Mouse (Mus musculus): Measurements from ENCODE around the gene Pomc.
A peak's percentile ranks its signal among the peaks of the same experiment; 100 is the strongest.
"Not testable (repeated sequence)": the region's sequence is repeated elsewhere in the genome, so short reads cannot be mapped to it uniquely, and the experiment has no call there.

Pomc gene

DNA sequence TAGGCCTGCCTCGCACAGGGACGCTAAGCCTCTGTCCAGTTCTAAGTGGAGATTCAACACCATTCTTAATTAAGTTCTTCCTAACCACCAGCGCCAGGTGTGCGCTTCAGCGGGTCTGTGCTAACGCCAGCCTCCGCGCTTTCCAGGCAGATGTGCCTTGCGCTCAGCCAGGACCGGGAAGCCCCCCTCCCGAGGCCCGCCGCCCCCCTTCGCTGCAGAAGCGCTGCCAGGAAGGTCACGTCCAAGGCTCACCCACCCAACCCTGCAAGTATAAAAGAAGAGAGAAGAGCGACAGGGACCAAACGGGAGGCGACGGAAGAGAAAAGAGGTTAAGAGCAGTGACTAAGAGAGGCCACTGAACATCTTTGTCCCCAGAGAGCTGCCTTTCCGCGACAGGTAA lies at the start of gene Pomc:
Pomc (plus strand) TSS at position 301 of the 400 bp plus-strand sequence.
- DNase-seq: no peak

GRCm38 (mm10) chr12:3905436-3905835 lies 49.3 kb upstream of the Pomc start:
- no peak for DNase-seq

DNA sequence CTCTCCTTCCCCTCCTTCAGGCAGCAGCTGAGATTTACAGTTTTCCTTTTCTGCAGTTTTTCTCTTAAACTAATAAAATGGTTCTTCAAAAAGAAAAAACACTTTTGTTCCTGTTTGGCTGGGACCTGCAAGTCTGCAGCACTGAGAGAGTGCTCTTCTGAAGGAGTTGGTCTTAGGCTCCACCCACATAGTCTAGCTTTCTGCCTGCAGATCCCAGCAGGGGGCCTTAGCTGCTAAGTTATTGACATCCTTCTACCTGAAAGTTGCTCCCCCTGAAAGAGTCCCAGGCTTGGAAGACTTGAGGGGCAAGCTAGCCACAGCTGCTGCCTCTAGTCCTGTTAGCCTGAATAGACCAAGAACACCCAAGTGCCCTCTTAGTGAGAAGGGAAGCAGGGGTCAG lies 48.4 kb upstream of the Pomc start:
- DNase-seq: no peak

DNA sequence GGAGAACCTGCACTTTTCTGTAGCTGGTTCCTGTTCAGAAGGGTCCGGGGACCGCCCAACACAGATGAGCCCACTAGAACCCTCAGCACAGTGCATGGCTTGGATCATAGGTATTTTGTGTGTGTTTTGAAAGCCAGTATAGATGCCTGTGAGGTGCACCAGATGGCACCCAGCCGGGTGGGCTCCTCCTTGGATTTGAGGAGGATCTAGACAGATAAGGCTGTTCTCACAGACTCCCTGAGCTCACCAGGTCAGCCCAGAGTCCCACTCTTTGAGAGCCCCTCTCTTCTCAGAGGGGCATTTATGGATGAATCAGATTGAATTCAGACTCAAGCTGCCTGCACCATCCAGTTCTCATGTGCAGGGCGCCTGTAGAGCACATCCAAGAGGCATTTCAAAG lies 47.7 kb upstream of the Pomc start:
- no peak for DNase-seq

- no peak for DNase-seq
Observed at GRCm38 (mm10) chr12:3907418-3907817, 47.3 kb upstream of the Pomc start.

DNA sequence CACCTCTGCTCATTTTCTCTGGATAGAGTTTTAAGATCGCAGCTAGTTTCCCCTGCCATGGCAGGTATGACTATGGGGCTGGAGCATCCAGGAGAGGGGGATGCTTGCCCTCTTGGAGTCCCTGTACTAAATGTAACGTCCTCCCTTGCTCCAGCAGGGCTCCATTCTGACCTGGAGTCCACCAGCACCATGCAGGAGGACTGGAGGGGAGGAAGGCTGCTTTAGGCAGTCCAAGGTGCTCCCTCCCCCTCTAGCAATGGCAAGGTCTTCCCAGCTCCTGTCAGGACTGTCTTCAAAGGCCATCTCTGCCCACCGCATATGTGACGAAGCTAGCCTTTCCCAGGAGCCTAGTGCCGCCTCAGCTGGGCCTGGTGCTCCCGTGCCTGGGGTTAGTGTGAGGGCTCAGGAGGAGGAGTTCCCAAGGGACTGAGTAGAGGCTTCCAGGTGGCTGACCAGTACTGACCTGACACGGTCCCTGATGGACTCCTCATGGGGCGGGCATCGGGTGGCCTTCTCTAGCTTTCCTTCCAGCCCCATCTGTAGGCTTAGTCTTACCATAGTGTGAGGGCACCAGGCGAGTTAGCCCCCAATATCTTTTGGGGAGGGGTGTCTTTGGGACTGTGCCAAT lies 44.2 kb upstream of the Pomc start:
- no peak for DNase-seq

DNA sequence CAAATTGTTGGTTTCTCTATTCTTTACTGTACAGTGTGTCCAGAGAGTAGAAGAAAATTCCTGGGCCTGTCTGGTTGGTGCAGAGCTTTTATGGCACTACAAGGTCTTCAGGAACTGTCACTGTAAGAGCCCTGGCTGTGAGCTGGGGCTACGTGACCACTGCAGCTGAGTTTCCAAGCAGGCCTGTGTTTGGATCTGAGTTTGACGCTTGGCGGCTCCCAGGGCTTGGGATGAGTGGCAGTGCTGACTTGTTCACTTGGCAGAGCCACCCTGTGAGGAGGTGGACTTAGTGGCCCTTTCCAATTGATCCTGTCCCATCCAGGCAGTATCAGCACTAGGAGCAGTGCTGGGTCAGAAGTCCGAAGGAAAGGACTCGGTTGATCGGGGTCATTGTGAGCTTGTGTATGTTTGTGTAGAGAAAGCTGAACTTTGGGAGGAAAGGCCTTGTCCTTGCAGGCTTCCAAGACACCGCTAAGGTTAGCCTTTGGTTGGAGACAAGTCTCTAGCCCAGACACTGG lies 42.9 kb upstream of the Pomc start:
- no peak for DNase-seq

GRCm38 (mm10) chr12:3915852-3916251 lies 38.9 kb upstream of the Pomc start:
- no peak for DNase-seq

DNA sequence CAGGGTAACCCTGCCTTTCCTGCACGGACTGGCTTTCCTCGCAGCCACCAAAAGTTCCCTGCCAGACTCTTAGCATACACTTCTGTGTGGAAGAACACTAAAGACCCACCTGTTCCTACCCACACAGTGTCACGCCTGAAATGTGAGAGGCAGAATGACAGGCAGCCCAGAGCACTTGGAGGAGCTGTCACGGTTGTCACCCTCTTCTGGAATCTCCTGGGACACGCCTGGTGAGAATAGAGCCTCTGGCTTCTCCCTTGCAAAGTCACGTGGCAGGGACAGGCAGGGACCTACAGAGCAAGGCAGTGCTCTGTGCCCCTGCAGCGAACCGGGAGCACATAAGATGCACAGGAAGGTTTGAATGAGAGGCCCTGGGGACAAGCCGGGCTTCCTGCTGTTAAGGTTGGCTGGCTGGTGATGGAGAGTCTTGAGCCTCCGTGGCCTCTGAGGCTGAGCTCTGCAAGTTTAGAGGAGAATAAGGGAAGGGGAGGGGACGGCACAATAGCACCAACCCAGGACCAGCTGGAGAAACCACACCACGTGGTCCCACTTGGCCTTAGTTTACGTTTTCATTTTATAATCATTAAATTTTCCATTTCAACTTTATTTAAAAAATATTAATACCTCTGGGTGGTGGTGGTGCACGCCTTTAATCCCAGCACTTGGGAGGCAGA lies 36.9 kb upstream of the Pomc start:
- no peak for DNase-seq

GRCm38 (mm10) chr12:3918577-3918976 lies 36.2 kb upstream of the Pomc start:
- DNase-seq: no peak

- DNase-seq: no peak
Observed at GRCm38 (mm10) chr12:3919423-3919822, 35.3 kb upstream of the Pomc start.

DNA sequence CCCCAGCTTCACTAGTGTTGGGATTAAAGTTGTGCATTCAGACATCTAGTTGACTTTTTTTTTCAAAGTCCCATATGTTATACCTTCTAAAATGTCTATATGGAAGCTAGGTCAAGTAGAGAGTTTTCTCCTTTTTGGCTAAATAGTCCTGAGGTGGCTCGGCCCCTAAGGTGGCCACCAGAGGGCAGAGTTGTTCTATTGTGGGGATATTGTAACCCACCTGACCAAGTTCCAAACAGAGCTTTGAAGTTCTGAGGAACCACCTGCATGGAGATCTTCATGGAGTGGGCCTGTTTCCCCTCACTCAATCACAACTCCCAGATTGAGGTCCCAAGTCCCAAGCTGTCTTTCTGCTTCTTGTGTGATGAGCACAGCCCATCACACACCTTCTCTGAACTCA lies 28.6 kb upstream of the Pomc start:
- DNase-seq: peak; percentile 74

DNA sequence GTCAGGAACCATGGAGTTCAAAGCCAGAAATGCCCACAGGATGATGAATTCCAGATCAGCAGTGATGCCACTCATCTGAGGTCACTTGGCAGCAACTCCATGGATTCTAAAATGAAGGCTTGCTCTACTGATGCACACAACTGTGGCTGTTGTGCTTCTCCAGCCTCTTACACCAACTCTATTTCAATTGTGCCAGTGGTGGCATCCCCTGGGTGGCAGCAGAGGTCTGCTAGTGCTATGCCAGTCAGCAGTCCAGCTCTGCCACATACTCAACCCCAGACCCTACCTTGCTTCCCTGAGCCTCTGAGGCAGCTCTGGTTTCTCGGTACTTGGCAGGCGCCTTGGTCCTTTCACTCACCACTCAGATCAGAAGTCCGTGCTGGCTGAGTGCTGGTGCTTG lies 25.9 kb upstream of the Pomc start:
- DNase-seq: no peak

GRCm38 (mm10) chr12:3930090-3930865 lies 24.5 kb upstream of the Pomc start:
- DNase-seq: not testable (repeated sequence)

- DNase-seq: no peak
Observed at GRCm38 (mm10) chr12:3942026-3942425, 12.7 kb upstream of the Pomc start.

DNA sequence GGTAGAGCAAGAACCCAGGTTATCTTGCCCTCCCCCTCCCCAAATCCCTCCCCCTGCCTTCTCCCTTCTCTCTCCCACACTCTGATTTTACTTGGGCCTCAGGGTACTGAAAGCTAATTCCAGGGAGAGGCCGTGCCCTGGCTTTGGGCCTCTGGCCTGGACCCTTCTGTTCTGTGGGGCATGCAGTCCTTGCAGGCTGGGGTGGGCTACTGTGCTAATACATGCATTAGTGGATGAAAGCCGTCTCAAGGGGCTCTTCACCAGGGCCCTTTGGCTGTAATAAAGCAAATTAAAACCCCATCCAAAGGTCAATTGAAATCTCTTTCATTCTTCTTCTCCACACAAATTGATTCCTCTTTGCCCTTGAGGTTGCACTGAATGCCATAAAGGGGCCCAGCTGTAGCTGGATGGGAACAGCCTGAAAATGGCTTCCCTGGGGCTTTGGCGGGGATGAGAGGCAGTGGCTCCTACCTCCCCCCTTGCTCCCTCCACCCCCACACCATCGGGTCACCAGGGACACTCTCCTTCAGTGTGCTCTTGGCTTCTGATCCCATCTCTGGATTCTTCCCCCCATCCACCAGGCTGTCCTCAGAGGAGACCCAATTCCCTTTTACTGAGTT lies 10.2 kb upstream of the Pomc start:
- DNase-seq: no peak

DNA sequence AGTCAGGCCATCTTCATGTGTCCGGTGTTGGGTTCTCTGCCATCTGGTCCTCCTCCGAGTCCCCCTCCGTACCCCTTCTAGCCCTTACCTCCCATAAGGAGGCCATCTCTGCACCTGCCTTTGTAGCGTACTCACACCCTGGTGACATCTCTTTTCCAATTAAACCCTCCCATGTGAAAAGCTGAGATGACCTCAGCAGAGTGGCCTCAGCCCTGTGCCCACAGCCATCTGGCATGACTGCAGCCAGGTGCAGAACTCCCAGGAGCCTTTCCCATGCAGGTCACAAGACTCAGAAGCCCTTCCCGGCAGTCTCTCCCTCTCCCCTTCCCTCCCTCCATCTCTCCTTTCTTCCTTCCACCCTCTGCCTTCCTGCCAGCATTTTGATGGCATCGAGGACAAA lies 7.2 kb upstream of the Pomc start:
- no peak for DNase-seq

DNA sequence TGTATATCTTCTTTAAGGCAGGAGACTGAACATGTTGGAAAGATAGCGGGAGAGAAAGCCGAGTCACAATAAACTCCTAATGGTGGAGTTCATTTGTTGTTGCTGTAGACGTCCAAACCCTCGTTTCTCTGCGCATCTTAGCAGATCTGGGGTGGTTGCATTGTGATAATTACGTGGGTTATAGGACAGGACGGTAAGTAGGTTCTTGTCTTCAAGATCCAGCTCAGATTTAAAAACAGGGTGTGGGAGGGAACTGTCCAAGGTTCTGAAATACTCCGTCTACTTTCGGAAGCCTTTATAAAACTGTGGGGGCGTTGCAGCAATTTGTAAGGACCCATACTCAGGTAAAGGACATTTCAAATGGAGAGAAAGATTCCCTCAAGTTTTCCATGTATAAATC lies 620 bp downstream of the Pomc start:
- no peak for DNase-seq

DNA sequence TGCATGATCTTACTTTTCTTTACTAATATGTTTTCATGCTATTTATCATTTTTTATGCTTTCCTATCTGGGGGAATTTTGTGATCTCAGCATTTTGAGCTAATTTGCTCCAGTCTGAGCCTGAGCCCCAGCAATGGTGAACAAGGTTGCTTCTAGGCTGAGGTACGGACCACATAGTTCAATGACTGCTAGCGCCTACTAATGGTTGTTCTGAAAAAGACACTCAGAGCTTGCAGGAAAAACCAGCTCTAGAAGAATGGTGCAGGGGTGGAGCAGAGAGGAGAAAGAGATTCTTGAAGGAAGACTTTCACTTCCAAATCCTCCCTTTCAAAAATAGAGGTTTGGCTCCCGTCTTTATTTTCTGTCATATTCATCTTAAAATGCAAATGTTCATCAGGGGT lies 1.6 kb downstream of the Pomc start:
- DNase-seq: no peak

DNA sequence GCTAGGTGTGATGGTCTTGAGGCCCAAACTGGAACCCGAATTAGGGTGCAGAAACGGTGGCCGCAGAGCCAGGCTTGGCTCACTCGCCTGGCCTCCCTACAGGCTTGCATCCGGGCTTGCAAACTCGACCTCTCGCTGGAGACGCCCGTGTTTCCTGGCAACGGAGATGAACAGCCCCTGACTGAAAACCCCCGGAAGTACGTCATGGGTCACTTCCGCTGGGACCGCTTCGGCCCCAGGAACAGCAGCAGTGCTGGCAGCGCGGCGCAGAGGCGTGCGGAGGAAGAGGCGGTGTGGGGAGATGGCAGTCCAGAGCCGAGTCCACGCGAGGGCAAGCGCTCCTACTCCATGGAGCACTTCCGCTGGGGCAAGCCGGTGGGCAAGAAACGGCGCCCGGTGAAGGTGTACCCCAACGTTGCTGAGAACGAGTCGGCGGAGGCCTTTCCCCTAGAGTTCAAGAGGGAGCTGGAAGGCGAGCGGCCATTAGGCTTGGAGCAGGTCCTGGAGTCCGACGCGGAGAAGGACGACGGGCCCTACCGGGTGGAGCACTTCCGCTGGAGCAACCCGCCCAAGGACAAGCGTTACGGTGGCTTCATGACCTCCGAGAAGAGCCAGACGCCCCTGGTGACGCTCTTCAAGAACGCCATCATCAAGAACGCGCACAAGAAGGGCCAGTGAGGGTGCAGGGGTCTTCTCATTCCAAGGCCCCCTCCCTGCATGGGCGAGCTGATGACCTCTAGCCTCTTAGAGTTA lies 5.2 kb downstream of the Pomc start:
- DNase-seq: peak; percentile 84

- no peak for DNase-seq
Observed at GRCm38 (mm10) chr12:3960553-3960952, 5.8 kb downstream of the Pomc start.

DNA sequence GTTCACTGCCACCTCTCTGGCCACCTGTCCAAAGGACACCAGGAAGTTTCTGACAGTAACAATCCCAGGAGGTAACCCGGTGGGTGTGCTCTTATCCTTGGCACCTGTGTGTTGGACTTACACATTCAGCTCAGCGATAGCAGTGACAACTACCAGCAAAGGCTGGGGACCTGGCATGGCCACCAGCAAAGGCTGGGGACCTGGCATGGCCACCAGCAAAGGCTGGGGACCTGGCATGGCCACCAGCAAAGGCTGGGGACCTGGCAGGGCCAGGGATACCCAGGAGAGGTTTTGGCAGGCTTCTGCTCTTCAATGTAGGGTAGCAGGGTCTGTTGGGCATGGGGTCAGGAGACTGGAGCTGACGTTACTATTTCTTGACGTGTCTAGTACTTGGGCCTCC lies 12.4 kb downstream of the Pomc start:
- no peak for DNase-seq

DNA sequence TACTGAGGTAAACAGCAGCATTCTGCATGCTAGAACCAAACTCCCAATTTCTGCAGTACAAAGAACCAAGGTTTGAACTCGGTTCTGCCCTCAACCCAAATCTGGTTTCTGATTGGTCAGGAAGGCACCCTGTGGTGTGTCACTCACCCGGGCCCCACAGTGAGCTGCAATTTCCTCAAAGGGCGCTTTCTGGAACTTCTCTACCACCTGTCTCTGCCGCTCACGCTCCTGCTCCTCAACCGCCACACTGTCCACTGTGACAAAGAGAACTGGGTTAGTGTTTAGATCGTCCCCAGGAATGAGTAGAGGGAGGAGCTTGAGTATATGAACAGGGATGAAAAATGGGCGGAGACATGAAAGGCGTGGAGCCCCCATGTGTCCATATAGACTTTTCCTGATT lies 13.6 kb downstream of the Pomc start:
- DNase-seq: no peak

Measured in kidney, adult 18-20 months (tissue).